Mouse (Mus musculus) hindbrain, embryonic 10.5 days (tissue): ENCODE results near the gene Rpl27a. TPM values are rescaled to one million over a fixed set of nuclear protein-coding genes. Genes with fewer than 3 reads are reported as not detected.

ENCODE experiments used
- DNase-seq: peaks from one replicate; pipeline ENCODE4 v3.0.0-alpha.2; 2017; ENCODE audit warnings: low spot score
- H3K27ac ChIP-seq: fragments of 300-500 bp; sonication (generic); 2 replicates; pipeline ENCODE4 v1.5.1; 2016; ENCODE audit warnings: mild to moderate bottlenecking, moderate library complexity
- H3K27me3 ChIP-seq: fragments of 300-500 bp; sonication (generic); 2 replicates; pipeline ENCODE4 v1.6.1; 2016; ENCODE audit warnings: mild to moderate bottlenecking; ENCODE audit not compliant: poor library complexity, insufficient read depth, severe bottlenecking
- H3K36me3 ChIP-seq: fragments of 300-500 bp; sonication (generic); 2 replicates; pipeline ENCODE4 v1.6.1; 2016; ENCODE audit warnings: mild to moderate bottlenecking, moderate library complexity
- H3K4me1 ChIP-seq: fragments of 300-500 bp; sonication (generic); replicated peaks from 2 replicates; pipeline ENCODE4 v1.6.1; 2016; ENCODE audit warnings: mild to moderate bottlenecking
- H3K4me3 ChIP-seq: fragments of 300-500 bp; sonication (generic); 2 replicates; pipeline ENCODE4 v1.5.1; 2016; ENCODE audit warnings: mild to moderate bottlenecking, moderate library complexity
- H3K9me3 ChIP-seq: fragments of 300-500 bp; sonication (generic); 2 replicates; pipeline ENCODE4 v1.6.1; 2016; ENCODE audit warnings: mild to moderate bottlenecking, moderate library complexity
- WGBS: fragments of 180-500 bp; shearing (Covaris S2); methylation state at CpG from one replicate; pipeline ENCODE4 v1.1.7; 2016; 5-methylcytosine and 5-hydroxymethylcytosine counted together
- polyA plus RNA-seq: library from polyadenylated mRNA; unstranded; fragments of >200 nt; fragmentation: Nextera tagmentation; extraction: Ambion mirVana; gene quantifications from 2 replicates; pipeline ENCODE4 v1.2.1, GENCODE M21; 2016

Rpl27a gene
- polyA plus RNA-seq: 101 and 126 TPM in 2 replicates

GRCm38 (mm10) chr7:109518838-109519696 is at the start of gene Rpl27a:
Gene Rpl27a, plus strand, starts transcription at chr7:109519147.
- under 1% methylated on average over 72 of the region's 72 CpGs for WGBS
- Histone ChIP-seq H3K4me3 (peak within 1 kb of the TSS; percentile 74), H3K4me1 (peaks cover 29% of the 10 kb centered on the region), H3K9me3 (no peaks in the 10 kb centered on the region), H3K27ac (peak within 1 kb of the TSS; percentile 95), H3K27me3 (no peaks in the 10 kb centered on the region), H3K36me3 (peaks cover 44% of the 10 kb centered on the region)
- DNase-seq: peak; percentile 99

DNA sequence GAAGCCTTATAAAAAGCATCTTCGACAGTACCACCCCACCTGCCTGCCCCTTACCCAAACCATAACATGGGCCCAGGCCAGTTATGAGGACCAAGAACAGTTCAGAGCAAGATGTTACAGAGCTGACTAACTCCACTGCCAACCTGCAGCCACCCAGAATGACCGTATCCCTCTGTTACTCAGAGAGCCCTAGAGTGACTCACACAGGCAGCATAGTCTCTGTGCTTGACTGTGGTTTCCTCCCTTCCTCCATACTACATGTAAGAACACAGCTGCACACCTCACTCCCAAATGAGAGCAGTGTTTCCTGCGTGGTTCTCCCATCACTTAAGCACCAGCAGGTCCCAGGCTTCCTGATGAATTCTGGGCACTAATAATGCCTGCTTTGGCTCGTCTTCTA is 48.2 kb upstream of the Rpl27a start:
- Histone ChIP-seq H3K27ac (no peak overlapping the region), H3K4me3 (no peak overlapping the region), H3K36me3 (no peaks in the 10 kb centered on the region), H3K4me1 (peaks cover 12% of the 10 kb centered on the region), H3K27me3 (0 out of 2 replicates have a peak, but pooled peaks cover 4% of the 10 kb centered on the region), H3K9me3 (no peaks in the 10 kb centered on the region)
- WGBS: 81% methylated on average over 4 of the region's 4 CpGs
- DNase-seq: no peak

GRCm38 (mm10) chr7:109477926-109478325 is 41.0 kb upstream of the Rpl27a start:
- DNase-seq: no peak
- Histone ChIP-seq H3K4me1 (peaks cover 4% of the 10 kb centered on the region), H3K36me3 (no peaks in the 10 kb centered on the region), H3K27me3 (0 out of 2 replicates have a peak, but pooled peaks cover 4% of the 10 kb centered on the region), H3K4me3 (no peak overlapping the region), H3K9me3 (no peaks in the 10 kb centered on the region), H3K27ac (no peak overlapping the region)
- WGBS: 93% methylated on average over 3 of the region's 3 CpGs

DNA sequence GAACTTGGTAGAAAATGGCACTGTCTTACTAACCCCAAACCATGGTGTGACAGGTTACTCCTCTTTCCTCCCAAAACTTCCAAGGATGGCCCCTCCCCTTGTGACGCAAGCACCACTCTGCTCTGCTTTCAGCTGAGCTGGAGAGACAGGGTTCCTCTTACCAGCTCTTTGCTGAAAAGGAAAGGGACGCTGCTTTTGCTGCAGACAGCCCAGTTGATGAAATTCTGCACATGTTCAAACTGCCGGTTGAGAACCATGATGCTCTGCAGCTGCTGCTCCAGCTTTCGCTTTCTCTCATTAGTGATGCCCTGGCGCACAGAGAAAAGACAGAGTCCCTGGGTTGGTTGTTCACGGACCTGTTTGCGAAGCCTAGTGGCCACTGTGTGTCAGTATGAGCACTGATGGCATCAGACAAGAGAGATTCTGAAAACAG is 38.2 kb upstream of the Rpl27a start:
- H3K9me3 ChIP-seq: no peaks in the 10 kb centered on the region
- H3K27me3 ChIP-seq: no peaks in the 10 kb centered on the region
- H3K36me3 ChIP-seq: no peaks in the 10 kb centered on the region
- peak; percentile 31 for DNase-seq
- peaks cover 9% of the 10 kb centered on the region for H3K4me1 ChIP-seq
- H3K4me3 ChIP-seq: peak overlapping the region; percentile 34
- WGBS: 28% methylated on average over 7 of the region's 7 CpGs
- H3K27ac ChIP-seq: no peak overlapping the region

- H3K36me3 ChIP-seq: no peaks in the 10 kb centered on the region
- 62% methylated on average over 5 of the region's 5 CpGs for WGBS
- H3K9me3 ChIP-seq: no peaks in the 10 kb centered on the region
- no peak overlapping the region for H3K4me3 ChIP-seq
- H3K27ac ChIP-seq: no peak overlapping the region
- H3K27me3 ChIP-seq: no peaks in the 10 kb centered on the region
- no peak for DNase-seq
- peaks cover 9% of the 10 kb centered on the region for H3K4me1 ChIP-seq
Measured at GRCm38 (mm10) chr7:109484221-109484620, 34.7 kb upstream of the Rpl27a start.

- Histone ChIP-seq H3K27me3 (peaks cover 25% of the 10 kb centered on the region), H3K36me3 (no peaks in the 10 kb centered on the region), H3K9me3 (no peaks in the 10 kb centered on the region), H3K4me3 (peak overlapping the region; percentile 38; the same call in 1 of the 2 replicates), H3K27ac (no peak overlapping the region), H3K4me1 (peaks cover 16% of the 10 kb centered on the region)
- WGBS: 54% methylated on average over 18 of the region's 18 CpGs
- DNase-seq: no peak
Measured at GRCm38 (mm10) chr7:109492616-109493318, 26.2 kb upstream of the Rpl27a start.

GRCm38 (mm10) chr7:109493319-109494316 is 25.3 kb upstream of the Rpl27a start:
- Histone ChIP-seq H3K36me3 (no peaks in the 10 kb centered on the region), H3K4me3 (peak overlapping the region; percentile 38), H3K27me3 (peaks cover 25% of the 10 kb centered on the region), H3K9me3 (no peaks in the 10 kb centered on the region), H3K27ac (0 out of 2 replicates have a peak overlapping the region, but pooled peaks have one; percentile 14), H3K4me1 (peaks cover 16% of the 10 kb centered on the region)
- DNase-seq: peak; percentile 11
- 10% methylated on average over 21 of the region's 21 CpGs for WGBS

DNA sequence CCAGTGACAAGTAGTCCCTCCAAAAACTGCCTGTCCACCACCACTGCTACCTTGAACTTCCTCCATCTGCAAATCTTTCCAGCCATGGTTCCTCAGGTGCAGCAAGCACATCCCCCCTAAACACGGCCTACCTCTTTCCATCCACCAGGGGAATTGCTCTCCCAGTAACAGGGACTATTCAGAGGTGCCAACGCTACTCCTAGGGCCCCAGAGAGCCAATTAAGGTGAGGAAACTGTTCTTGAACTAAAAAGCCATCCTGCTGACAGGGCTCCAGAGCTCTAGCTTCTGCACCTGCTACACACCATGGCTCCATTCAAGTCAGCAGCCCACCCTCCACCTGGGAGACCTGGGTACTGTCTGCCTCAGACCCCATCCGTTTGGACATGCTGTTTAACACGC is 21.4 kb upstream of the Rpl27a start:
- no peak for DNase-seq
- Histone ChIP-seq H3K36me3 (no peaks in the 10 kb centered on the region), H3K4me3 (no peak overlapping the region), H3K27me3 (peaks cover 18% of the 10 kb centered on the region), H3K27ac (no peak overlapping the region), H3K4me1 (peaks cover 16% of the 10 kb centered on the region), H3K9me3 (no peaks in the 10 kb centered on the region)
- WGBS: 66% methylated on average over 4 of the region's 4 CpGs

- H3K27ac ChIP-seq: peak overlapping the region; percentile 45; the same call in 1 of the 2 replicates
- DNase-seq: peak; percentile 34
- H3K4me3 ChIP-seq: peak overlapping the region; percentile 10; the same call in 1 of the 2 replicates
- no peaks in the 10 kb centered on the region for H3K9me3 ChIP-seq
- H3K36me3 ChIP-seq: no peaks in the 10 kb centered on the region
- peaks cover 13% of the 10 kb centered on the region for H3K4me1 ChIP-seq
- WGBS: 2% methylated on average over 8 of the region's 8 CpGs
- no peaks in the 10 kb centered on the region for H3K27me3 ChIP-seq
Measured at GRCm38 (mm10) chr7:109507119-109507518, 11.8 kb upstream of the Rpl27a start.

GRCm38 (mm10) chr7:109507572-109507971 is 11.4 kb upstream of the Rpl27a start:
- Histone ChIP-seq H3K4me3 (peak overlapping the region; percentile 10; the same call in 1 of the 2 replicates), H3K9me3 (no peaks in the 10 kb centered on the region), H3K27me3 (no peaks in the 10 kb centered on the region), H3K4me1 (peaks cover 13% of the 10 kb centered on the region), H3K27ac (peak overlapping the region; percentile 45; the same call in 1 of the 2 replicates), H3K36me3 (no peaks in the 10 kb centered on the region)
- peak; percentile 8 for DNase-seq
- 42% methylated on average over 9 of the region's 9 CpGs for WGBS

DNA sequence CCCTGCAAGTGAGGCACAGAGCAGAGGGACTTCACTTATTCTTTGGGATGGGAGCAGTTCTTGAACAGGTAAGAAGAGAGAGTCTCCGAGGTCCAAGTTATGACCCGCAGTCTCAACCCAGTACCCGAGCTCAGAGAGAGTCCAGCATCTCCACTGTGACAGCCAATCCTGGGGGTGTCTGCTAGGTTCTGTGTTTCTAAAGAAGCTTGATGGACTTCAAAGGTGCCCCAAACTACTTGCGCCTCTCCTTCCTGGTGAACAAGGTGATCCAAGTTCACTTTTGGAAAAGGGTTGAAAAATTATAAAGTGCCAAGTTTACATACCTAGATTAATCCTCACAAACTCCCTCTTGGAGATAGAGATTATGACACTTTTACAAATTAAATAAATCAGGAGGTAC is 10.9 kb upstream of the Rpl27a start, which contains the start of gene Trim66:
Gene Trim66, minus strand, starts transcription at position 101 of the 400 bp plus-strand sequence.
- H3K27me3 ChIP-seq: no peaks in the 10 kb centered on the region
- H3K4me3 ChIP-seq: peak within 1 kb of the TSS; percentile 10; the same call in 1 of the 2 replicates
- no peaks in the 10 kb centered on the region for H3K9me3 ChIP-seq
- no peaks in the 10 kb centered on the region for H3K36me3 ChIP-seq
- DNase-seq: no peak
- H3K4me1 ChIP-seq: peaks cover 13% of the 10 kb centered on the region
- H3K27ac ChIP-seq: peak within 1 kb of the TSS; percentile 45; the same call in 1 of the 2 replicates
- WGBS: 82% methylated on average over 4 of the region's 4 CpGs

DNA sequence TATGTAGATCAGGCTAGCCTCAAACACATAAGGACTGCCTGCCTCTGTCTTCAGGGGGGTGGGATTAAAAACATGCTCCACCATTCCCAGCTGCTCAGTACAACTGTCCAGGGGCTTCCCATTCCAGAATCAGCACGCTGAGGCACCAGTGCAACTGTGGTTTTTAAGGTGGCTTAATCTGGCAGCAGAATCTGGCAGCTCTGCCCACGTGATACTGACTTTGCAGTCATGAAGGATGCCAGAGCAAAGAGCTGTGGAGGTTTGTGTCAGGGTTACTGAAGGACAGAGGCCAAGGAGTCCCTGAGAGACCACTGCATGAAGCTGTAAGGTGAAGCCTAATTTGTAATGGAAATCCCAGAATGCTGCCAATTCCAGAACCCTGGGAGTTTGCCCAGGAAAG is 8.1 kb upstream of the Rpl27a start:
- Histone ChIP-seq H3K36me3 (no peaks in the 10 kb centered on the region), H3K27ac (no peak overlapping the region), H3K27me3 (no peaks in the 10 kb centered on the region), H3K9me3 (no peaks in the 10 kb centered on the region), H3K4me3 (no peak overlapping the region), H3K4me1 (peaks cover 13% of the 10 kb centered on the region)
- 70% methylated on average over 2 of the region's 2 CpGs for WGBS
- DNase-seq: no peak
